Mouse (Mus musculus) cerebellum, adult 11 months (tissue): ENCODE measurements at regions not wholly inside any gene's neighbourhood (a gene's known extent, or its start where the extent isn't known, plus 50 kb on each side); places are given as distances from the start of the nearest gene placed in this dataset.
"Not testable (repeated sequence)": the region's sequence is repeated elsewhere in the genome, so short reads cannot be mapped to it uniquely, and the experiment has no call there.

Experiments
- DNase-seq: peaks from one replicate; pipeline ENCODE4 v3.0.0; 2022

- DNase-seq: not testable (repeated sequence)
Observed at GRCm38 (mm10) chr10:22460386-22460785, 100.0 kb downstream of the Raet1d start.

- DNase-seq: not testable (repeated sequence)
Observed at GRCm38 (mm10) chr10:22460818-22461479, 100.6 kb downstream of the Raet1d start.

- DNase-seq: not testable (repeated sequence)
Observed at GRCm38 (mm10) chr10:22461480-22462050, 101.2 kb downstream of the Raet1d start.

GRCm38 (mm10) chr10:22471722-22472330 is 111.5 kb downstream of the Raet1d start:
- DNase-seq: not testable (repeated sequence)

GRCm38 (mm10) chr10:22479860-22480259 is 119.5 kb downstream of the Raet1d start:
- peak; percentile 2 for DNase-seq

- not testable (repeated sequence) for DNase-seq
Observed at GRCm38 (mm10) chr10:22487071-22487470, 126.7 kb downstream of the Raet1d start.

GRCm38 (mm10) chr10:22491806-22492347 is 131.5 kb downstream of the Raet1d start:
- DNase-seq: not testable (repeated sequence)

- DNase-seq: no peak
Observed at GRCm38 (mm10) chr10:22495975-22496496, 135.7 kb downstream of the Raet1d start.
